Mouse (Mus musculus): ENCODE measurements around the gene Nfkbib. TPM values are rescaled to one million over a fixed set of nuclear protein-coding genes. Genes with fewer than 3 reads are reported as not detected.

Nfkbib gene
- total RNA-seq, 2 experiments from 2014 or later, result 34.8 to 36.8 TPM

DNA sequence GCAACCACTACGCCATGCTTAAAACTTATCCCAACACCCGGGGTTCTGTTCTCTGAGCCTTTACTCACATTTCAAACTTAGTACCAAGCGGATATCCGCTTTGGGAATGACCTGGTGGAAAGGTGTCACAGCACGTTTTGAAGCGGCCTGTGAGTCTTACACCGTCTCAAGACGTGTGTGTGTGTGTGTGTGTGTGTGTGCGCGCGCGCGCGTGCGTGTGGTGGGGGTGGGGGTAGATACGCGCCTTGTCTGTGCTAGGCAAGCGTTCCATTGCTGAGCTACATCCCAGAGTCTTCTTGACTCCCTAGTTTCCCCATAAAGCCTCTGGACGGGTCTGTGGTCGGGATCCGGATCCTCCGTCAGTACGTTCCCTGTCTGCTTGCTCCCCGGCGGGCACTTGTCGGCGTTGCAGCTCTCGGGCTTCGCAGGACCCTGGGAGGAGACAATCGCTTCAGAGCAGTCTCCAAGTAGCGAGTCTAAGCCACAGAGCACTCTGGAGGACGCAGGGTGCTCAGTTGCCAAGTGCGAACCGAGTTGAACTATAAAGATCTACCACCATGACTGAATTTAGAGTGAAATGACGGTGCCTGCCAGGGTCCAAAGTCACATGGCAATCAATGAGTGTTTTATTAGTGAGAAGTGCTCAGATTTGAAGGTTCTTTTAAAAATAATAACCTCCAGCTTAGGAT lies 42.2 kb upstream of the Nfkbib start:
- intact Hi-C loops (cut with DNase I), result loop anchor here (1.0 kb wide), 1 partner anchor 16 kb away; the partner anchor contains the start of gene Ech1
- H3K27ac ChIP-seq, result peak overlapping the region; percentile 100
- H3K4me3 ChIP-seq, result peak overlapping the region; percentile 93
- DNase-seq (ENCODE audit: extremely low spot score in 1 of 2, low spot score in 2 of 2), result peak; percentile 42 to 46
- TF ChIP-seq CTCF (IDR thresholded peaks at IDR 0.05), result no peak; the same call in 1 of the 2 replicates

DNA sequence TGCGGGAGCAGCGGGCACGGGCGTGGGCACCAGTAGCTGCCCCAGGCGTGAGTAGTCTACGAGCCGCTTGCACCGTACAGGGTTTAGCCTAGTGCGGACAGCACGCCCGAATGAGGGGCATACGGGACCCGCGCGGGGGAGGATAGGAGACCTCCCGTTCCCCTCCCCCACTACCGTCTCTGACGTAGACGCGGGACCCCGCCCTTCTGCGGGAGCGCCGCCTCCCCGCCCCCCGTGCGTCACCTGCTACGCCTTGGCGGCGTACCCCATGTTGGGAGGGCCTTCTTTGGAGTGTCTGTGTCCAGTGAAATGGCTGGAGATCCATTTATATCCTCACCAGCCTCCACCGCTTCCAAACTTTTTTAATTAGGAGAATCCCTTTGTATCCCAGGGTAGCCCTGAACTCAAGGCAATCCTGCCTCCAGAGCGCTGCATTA lies 41.7 kb upstream of the Nfkbib start:
- peak; percentile 95 to 96 for DNase-seq (ENCODE audit: extremely low spot score in 1 of 2, low spot score in 2 of 2)
- H3K4me3 ChIP-seq, result peak overlapping the region; percentile 93
- H3K27ac ChIP-seq, result peak overlapping the region; percentile 100
- no peak for TF ChIP-seq CTCF (IDR thresholded peaks at IDR 0.05)
- intact Hi-C loops (cut with DNase I), result no loop called here

DNA sequence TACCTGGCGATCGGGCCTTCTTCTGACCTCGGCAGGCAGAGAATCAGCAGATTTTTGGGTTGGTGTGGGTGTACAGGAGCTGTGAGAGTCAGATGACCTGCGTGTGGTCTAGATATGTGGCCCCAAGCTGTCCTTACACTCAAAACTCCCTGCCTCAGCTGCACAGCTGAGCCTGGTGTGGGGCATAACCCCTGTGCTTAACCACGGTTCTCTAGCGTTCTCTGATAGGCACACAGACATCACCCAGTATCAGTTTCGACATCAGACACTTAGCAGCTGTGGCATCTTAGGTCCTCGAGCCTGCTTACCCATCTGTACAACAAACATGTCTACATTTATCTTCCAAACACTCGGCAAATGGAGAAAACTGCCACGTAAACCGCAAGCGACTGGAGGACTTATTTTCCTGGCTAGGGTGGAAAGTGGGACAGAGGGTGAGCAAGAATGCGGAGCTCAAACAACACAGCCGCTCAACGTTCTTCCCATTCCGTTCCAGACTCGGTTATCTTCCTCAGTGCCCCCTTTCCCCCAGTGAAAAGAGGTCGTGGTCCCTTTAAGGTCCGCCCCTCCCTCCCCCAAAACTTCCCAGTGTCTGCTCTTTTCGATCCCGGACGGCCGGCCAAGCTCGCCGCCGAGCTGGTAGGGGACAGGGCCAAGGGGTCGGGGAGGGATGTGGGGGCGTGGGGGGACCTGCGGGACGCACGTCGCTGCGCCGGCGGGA lies 41.1 kb upstream of the Nfkbib start, which contains the start of gene Hnrnpl:
Gene Hnrnpl, plus strand, starts transcription at position 321 of the 721 bp plus-strand sequence.
- Histone ChIP-seq H3K27ac (peak within 1 kb of the TSS; percentile 100), H3K4me3 (peak within 1 kb of the TSS; percentile 93)
- no peak for TF ChIP-seq CTCF (IDR thresholded peaks at IDR 0.05)
- intact Hi-C loops (cut with DNase I), result no loop called here
- no peak for DNase-seq (ENCODE audit: extremely low spot score in 1 of 2, low spot score in 2 of 2)

DNA sequence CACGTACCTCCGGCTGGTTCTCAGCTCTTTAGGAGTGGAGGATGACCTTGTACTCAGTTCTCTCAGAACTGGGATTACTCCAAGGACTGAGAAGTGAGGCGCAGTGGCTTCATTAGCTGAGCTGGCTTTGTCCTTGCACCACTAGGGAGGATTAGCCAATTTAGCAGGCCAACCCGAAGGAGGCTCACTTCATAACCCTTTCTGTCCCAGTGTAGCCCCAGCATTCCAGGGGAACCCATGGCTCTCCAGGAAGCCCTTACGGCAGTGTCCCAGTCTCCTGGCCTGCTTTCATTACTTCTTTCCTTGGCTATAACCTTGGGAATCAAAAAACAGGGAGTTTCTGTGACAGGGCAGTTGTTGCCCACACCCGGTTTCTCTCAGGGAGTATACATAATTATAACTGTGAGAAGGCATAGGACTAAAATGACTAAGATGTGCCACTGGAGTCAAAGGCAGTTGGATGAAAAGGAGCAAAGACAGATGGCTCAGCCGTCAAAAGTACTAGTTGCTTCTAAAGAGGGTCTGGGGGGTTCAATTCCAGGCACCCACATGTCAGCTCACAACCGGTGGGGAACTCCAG lies 40.4 kb upstream of the Nfkbib start:
- intact Hi-C loops (cut with DNase I), result no loop called here
- no peak for DNase-seq (ENCODE audit: extremely low spot score in 1 of 2, low spot score in 2 of 2)
- H3K4me3 ChIP-seq, result peak overlapping the region; percentile 93; the same call in 1 of the 2 replicates
- no peak for TF ChIP-seq CTCF (IDR thresholded peaks at IDR 0.05)
- H3K27ac ChIP-seq, result peak overlapping the region; percentile 100

DNA sequence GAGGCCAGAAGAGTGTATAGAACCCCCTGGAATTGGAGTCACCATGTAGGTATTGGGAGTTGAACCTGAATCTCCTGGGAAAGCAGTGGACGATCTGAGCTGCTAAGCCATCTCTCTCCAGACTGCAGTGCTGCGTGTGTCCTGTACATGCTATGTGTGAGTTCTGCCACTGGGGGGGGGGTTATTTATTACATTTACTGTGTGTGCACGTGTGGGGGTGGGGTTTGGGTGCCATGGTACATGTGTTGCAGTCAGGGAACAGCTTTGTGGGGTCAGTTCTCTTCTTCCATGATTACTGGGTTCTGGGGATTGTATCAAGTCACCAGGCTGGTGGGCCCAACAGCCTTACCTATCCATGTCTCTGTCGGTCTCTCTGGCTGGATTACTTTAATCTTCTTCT lies 39.6 kb upstream of the Nfkbib start:
- DNase-seq (ENCODE audit: extremely low spot score in 1 of 2, low spot score in 2 of 2), result no peak
- Histone ChIP-seq H3K27ac (no peak overlapping the region), H3K4me3 (no peak overlapping the region)
- intact Hi-C loops (cut with DNase I), result no loop called here
- no peak; the same call in 1 of the 2 replicates for TF ChIP-seq CTCF (IDR thresholded peaks at IDR 0.05)

DNA sequence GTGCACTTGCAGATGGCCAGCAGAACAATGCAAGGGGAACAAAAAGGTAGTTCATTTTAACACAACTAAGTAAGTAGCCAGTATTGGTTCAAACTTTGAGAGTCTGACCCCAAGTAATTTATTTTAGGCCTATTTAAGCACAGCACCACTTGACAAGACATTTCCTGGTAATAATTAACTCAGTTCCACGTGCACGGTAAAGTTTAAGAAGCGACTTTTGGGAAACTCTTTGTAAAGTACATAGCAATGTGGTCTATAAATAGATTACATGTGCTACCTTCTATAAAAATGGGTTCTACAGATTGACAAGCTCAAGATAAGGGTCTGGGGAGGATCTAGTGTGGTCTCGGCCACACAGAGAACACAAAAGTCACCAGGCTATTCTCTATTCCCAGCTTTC lies 36.4 kb upstream of the Nfkbib start:
- TF ChIP-seq CTCF (IDR thresholded peaks at IDR 0.05), result no peak
- Histone ChIP-seq H3K4me3 (no peak overlapping the region), H3K27ac (no peak overlapping the region)
- intact Hi-C loops (cut with DNase I), result no loop called here
- no peak for DNase-seq (ENCODE audit: extremely low spot score in 1 of 2, low spot score in 2 of 2)

DNA sequence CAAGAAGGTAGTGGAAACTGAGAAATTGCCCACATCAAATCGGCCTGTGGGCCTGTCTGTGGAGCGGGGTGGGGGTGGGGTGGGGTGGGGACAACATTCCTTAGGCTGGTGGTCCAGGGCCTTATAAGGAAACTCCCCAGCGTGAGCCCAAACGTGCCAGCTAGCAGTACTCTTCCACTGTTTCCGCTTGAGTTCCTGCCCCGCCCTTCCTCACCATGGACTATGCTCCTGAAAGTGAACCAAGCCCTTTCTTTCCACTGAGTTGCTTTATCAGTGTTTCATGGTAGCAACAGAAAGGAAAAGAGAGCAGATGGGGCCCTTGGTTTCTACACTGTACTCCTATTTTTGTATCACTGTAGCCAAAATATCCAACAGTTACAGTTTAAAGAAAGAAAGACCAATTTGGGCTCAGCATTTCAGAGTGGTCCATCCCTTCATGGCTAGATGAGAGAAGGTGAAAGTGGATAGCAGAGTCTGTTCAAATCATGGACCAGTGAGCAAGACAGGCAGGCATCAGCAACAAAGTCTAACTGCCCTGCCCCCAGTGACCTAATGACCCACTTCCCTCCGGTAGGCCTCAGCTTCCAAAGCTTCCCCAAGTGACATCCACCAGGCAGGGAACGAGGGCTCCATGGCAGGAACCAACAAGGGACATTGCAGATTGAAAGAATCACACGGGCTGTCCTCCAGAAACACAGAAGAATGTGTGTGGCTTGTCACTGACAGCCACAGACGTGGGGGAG lies 35.7 kb upstream of the Nfkbib start:
- intact Hi-C loops (cut with DNase I), result no loop called here
- Histone ChIP-seq H3K4me3 (no peak overlapping the region), H3K27ac (peak overlapping the region; percentile 65; the same call in 1 of the 2 replicates)
- TF ChIP-seq CTCF (IDR thresholded peaks at IDR 0.05), result no peak
- DNase-seq (ENCODE audit: extremely low spot score in 1 of 2, low spot score in 2 of 2), result no peak

DNA sequence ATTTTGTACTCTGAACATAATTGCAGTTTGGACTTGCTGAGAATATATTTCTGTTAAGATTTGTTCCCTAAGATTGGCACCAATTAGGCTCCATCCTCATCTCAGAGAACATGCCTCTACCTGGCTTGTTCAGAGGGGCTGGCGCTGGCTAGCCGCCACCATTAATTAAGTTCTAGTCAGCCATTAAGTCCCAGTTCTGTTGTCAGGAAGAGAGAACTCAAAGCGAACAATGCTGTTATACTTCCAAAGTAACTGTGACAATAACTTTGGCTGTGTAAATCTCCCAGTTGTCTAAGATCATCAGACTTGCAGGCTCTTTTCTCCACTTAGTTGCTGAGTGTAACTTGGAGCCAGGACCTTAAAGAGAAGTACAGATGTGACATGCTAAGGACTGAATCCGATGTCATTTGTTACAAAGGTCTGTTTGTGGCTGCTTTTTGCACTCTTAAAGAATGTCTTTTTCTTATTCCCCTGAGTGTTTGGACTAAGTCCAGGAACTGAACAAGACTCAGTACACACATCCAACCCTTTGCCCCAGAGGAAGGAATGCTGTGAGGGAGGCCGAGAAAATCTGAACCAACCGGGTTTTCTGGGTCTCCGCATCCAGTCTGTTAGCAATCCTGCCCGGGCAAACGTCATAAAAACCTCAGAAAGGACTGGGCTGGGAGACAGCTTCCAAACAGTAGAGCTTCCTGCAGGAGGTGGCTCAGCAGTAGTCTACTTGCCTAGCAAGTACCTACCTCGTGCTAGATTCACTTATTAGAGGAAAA lies 34.8 kb upstream of the Nfkbib start:
- Histone ChIP-seq H3K4me3 (no peak overlapping the region), H3K27ac (peak overlapping the region; percentile 65)
- TF ChIP-seq CTCF (IDR thresholded peaks at IDR 0.05), result no peak; the same call in 1 of the 2 replicates
- intact Hi-C loops (cut with DNase I), result no loop called here
- DNase-seq (ENCODE audit: extremely low spot score in 1 of 2, low spot score in 2 of 2), result no peak

GRCm38 (mm10) chr7:28801451-28801850 lies 34.1 kb upstream of the Nfkbib start:
- DNase-seq (ENCODE audit: extremely low spot score in 1 of 2, low spot score in 2 of 2), result no peak
- peak overlapping the region; percentile 65; the same call in 1 of the 2 replicates for H3K27ac ChIP-seq
- H3K4me3 ChIP-seq, result no peak overlapping the region
- TF ChIP-seq CTCF (IDR thresholded peaks at IDR 0.05), result no peak
- intact Hi-C loops (cut with DNase I), result no loop called here

GRCm38 (mm10) chr7:28799994-28800393 lies 32.7 kb upstream of the Nfkbib start:
- DNase-seq (ENCODE audit: extremely low spot score in 1 of 2, low spot score in 2 of 2), result no peak
- no peak overlapping the region for H3K4me3 ChIP-seq
- no peak overlapping the region for H3K27ac ChIP-seq
- intact Hi-C loops (cut with DNase I), result loop anchor here (5.0 kb wide), 2 partner anchors 162 to 237 kb away; partner anchors contain the start of gene Actn4
- no peak for TF ChIP-seq CTCF (IDR thresholded peaks at IDR 0.05)
